Mouse (Mus musculus) embryonic facial prominence, embryonic 14.5 days (tissue): ENCODE data around the gene Coa6. TPM values are rescaled to one million over a fixed set of nuclear protein-coding genes. Genes with fewer than 3 reads are reported as not detected.
A peak's percentile ranks its signal among the peaks of the same experiment; 100 is the strongest.

Experiments used
- ATAC-seq: fragments of 200-750 bp; cut with Nextera tagmentation; 2 replicates; pipeline ENCODE4 v1.8.0; 2017; ENCODE audit warnings: low read depth, moderate number of reproducible peaks, moderate TSS enrichment
- DNase-seq: peaks from one replicate; pipeline ENCODE4 v3.0.0-alpha.2; 2015; ENCODE audit warnings: low spot score
- H3K27ac ChIP-seq: fragments of 300-500 bp; sonication (generic); replicated peaks from 2 replicates; pipeline ENCODE4 v1.5.1; 2014; ENCODE audit warnings: low read depth, mild to moderate bottlenecking, low read length, moderate library complexity
- H3K27me3 ChIP-seq: fragments of 300-500 bp; sonication (generic); replicated peaks from 2 replicates; pipeline ENCODE4 v1.6.1; 2014; ENCODE audit warnings: low read length; ENCODE audit not compliant: control insufficient read depth, insufficient read depth
- H3K36me3 ChIP-seq: fragments of 300-500 bp; sonication (generic); 2 replicates; pipeline ENCODE4 v1.6.1; 2014; ENCODE audit warnings: low read length, mixed read lengths; ENCODE audit not compliant: control insufficient read depth, insufficient read depth
- H3K4me1 ChIP-seq: fragments of 300-500 bp; sonication (generic); 2 replicates; pipeline ENCODE4 v1.6.1; 2014; ENCODE audit warnings: antibody characterized with exemption, low read length; ENCODE audit not compliant: control insufficient read depth, insufficient read depth
- H3K4me2 ChIP-seq: fragments of 300-500 bp; sonication (generic); 2 replicates; pipeline ENCODE4 v1.6.1; 2014; ENCODE audit warnings: low read depth, mild to moderate bottlenecking, low read length, moderate library complexity, mixed read lengths
- H3K4me3 ChIP-seq: fragments of 300-500 bp; sonication (generic); 2 replicates; pipeline ENCODE4 v1.5.1; 2014; ENCODE audit warnings: low read depth, mild to moderate bottlenecking, low read length
- H3K9ac ChIP-seq: fragments of 300-500 bp; sonication (generic); 2 replicates; pipeline ENCODE4 v1.6.1; 2014; ENCODE audit warnings: low read depth, mild to moderate bottlenecking, low read length, moderate library complexity, mixed read lengths
- H3K9me3 ChIP-seq: fragments of 300-500 bp; sonication (generic); 2 replicates; pipeline ENCODE4 v1.6.1; 2016; ENCODE audit warnings: low read length; ENCODE audit not compliant: control insufficient read depth
- WGBS: fragments of 180-500 bp; shearing (Covaris S2); extraction: QIAGEN DNeasy Blood & Tissue Kit; methylation state at CpG from one replicate; pipeline ENCODE4 v1.1.7; 2014; 5-methylcytosine and 5-hydroxymethylcytosine counted together
- polyA plus RNA-seq: library from polyadenylated mRNA; unstranded; fragments of >200 nt; fragmentation: Nextera tagmentation; extraction: Ambion mirVana; gene quantifications from 2 replicates; pipeline ENCODE4 v1.2.1, GENCODE M21; 2014

Gene Coa6
- polyA plus RNA-seq, 1 experiment from 2014 or later: 49.5 TPM

- Histone ChIP-seq H3K4me1 (peaks cover 16% of the 10 kb centered on the region), H3K27ac (peak within 1 kb of the TSS; percentile 79), H3K27me3 (no peaks in the 10 kb centered on the region), H3K9ac (peak within 1 kb of the TSS; percentile 83), H3K4me2 (peak within 1 kb of the TSS; percentile 86), H3K4me3 (peak within 1 kb of the TSS; percentile 84), H3K9me3 (no peaks in the 10 kb centered on the region), H3K36me3 (peaks cover 16% of the 10 kb centered on the region)
- ATAC-seq (peak; percentile 96), DNase-seq (peak; percentile 96)
- WGBS: under 1% methylated on average over 39 of the region's 124 CpGs
Observed at GRCm38 (mm10) chr8:126474299-126475187, 52.2 kb downstream of the Coa6 start, which contains the start of gene Tarbp1. Gene Tarbp1, minus strand, starts transcription at chr8:126475065.

Other genes starting within 250 kb of the Coa6 start
- 1.2 TPM in 2 replicates for gene Slc35f3, start 124.0 kb upstream of the Coa6 start, polyA plus RNA-seq
- 3.2 and 3.5 TPM in 2 replicates for gene Tarbp1, start 52.5 kb downstream of the Coa6 start, polyA plus RNA-seq
- 10.6 and 10.7 TPM in 2 replicates for gene Irf2bp2, start 171.5 kb downstream of the Coa6 start, polyA plus RNA-seq